Mouse (Mus musculus): ENCODE data around the gene Trim42.
A peak's percentile ranks its signal among the peaks of the same experiment; 100 is the strongest.

Trim42 gene

GRCm38 (mm10) chr9:97369591-97369990, at the start of gene Trim42:
Gene Trim42 (minus strand): TSS chr9:97369958.
- no peak for DNase-seq (ENCODE audit: low spot score)

GRCm38 (mm10) chr9:97414876-97415668, 45.3 kb upstream of the Trim42 start:
- DNase-seq (ENCODE audit: low spot score) = no peak

GRCm38 (mm10) chr9:97408142-97408541, 38.4 kb upstream of the Trim42 start:
- no peak for DNase-seq (ENCODE audit: low spot score)

GRCm38 (mm10) chr9:97356441-97356840, 13.3 kb downstream of the Trim42 start:
- no peak for DNase-seq (ENCODE audit: low spot score)

- DNase-seq (ENCODE audit: low spot score) = peak; percentile 50
Observed at GRCm38 (mm10) chr9:97344767-97345297, 24.9 kb downstream of the Trim42 start.

GRCm38 (mm10) chr9:97341772-97342171, 28.0 kb downstream of the Trim42 start:
- DNase-seq (ENCODE audit: low spot score) = no peak

- peak; percentile 42 for DNase-seq (ENCODE audit: low spot score)
Observed at GRCm38 (mm10) chr9:97322846-97323245, 46.9 kb downstream of the Trim42 start.

- no peak for DNase-seq (ENCODE audit: low spot score)
Observed at GRCm38 (mm10) chr9:97322120-97322519, 47.6 kb downstream of the Trim42 start.

- no peak for DNase-seq (ENCODE audit: low spot score)
Observed at GRCm38 (mm10) chr9:97315421-97316055, 54.2 kb downstream of the Trim42 start.

- DNase-seq (ENCODE audit: low spot score) = no peak
Observed at GRCm38 (mm10) chr9:97311614-97312013, 58.1 kb downstream of the Trim42 start.

- no peak for DNase-seq (ENCODE audit: low spot score)
Observed at GRCm38 (mm10) chr9:97309509-97310053, 60.2 kb downstream of the Trim42 start.

- DNase-seq (ENCODE audit: low spot score) = no peak
Observed at GRCm38 (mm10) chr9:97307705-97308485, 61.9 kb downstream of the Trim42 start.
